Comparison of ENCODE assay signal across 8 mouse cellular contexts in genomic region chr10:80963031-80963975, GRCm38 (mm10). TPM values are rescaled to one million over a fixed set of nuclear protein-coding genes. Genes with fewer than 3 reads are reported as not detected.
DNase-seq lines count a peak whose midpoint lies in the region; ATAC-seq and TF ChIP-seq lines count a peak whose summit lies in the region.

No protein-coding gene starts in this region.

- H3K4me2 ChIP-seq in intestine, postnatal 0 days (replicated peaks; ENCODE audit: low read depth): no peak overlapping the region
- H3K4me2 ChIP-seq in lung, postnatal 0 days (replicated peaks; ENCODE audit: low read depth, low read length): no peak overlapping the region

- H3K27me3 ChIP-seq in intestine, postnatal 0 days (replicated peaks; ENCODE audit: control insufficient read depth, insufficient read depth, low read length): no peaks in the 10 kb centered on the region
- H3K27me3 ChIP-seq in lung, postnatal 0 days (replicated peaks; ENCODE audit: insufficient read depth, low read length): no peaks in the 10 kb centered on the region

- no peak overlapping the region for H3K4me3 ChIP-seq in intestine, postnatal 0 days (ENCODE audit: low read depth, low read length)
- H3K4me3 ChIP-seq in lung, postnatal 0 days (ENCODE audit: low read depth, low read length): no peak overlapping the region

- WGBS in intestine, postnatal 0 days: 55% methylated on average over 12 of the region's 12 CpGs
- 16% methylated on average over 12 of the region's 12 CpGs for WGBS in lung, postnatal 0 days

- DNase-seq in kidney, adult 18-20 months: peak; percentile 64
- DNase-seq in kidney, adult 9 months: no peak
- peak; percentile 67 for DNase-seq in adrenal gland, postnatal 25 days
- peak; percentile 94 for DNase-seq in lung, postnatal 0 days (ENCODE audit: low spot score)
- DNase-seq in urinary bladder, postnatal 4 days (ENCODE audit: low spot score in 2 of 2): no peak
- no peak for DNase-seq in gastrocnemius, postnatal 10 days

- no peak overlapping the region for H3K27ac ChIP-seq in intestine, postnatal 0 days (ENCODE audit: low read depth, low read length)
- peak overlapping the region; percentile 96 for H3K27ac ChIP-seq in lung, postnatal 0 days (ENCODE audit: low read length)

- no peaks in the 10 kb centered on the region for H3K36me3 ChIP-seq in intestine, postnatal 0 days (ENCODE audit: control insufficient read depth, insufficient read depth)
- no peaks in the 10 kb centered on the region for H3K36me3 ChIP-seq in lung, postnatal 0 days (ENCODE audit: insufficient read depth, low read length)

- 0 out of 2 replicates have a peak, but pooled peaks have one; percentile 6 for TF ChIP-seq CTCF in intestine, postnatal 0 days (IDR thresholded peaks at IDR 0.05; ENCODE audit: low read depth)
- 0 out of 2 replicates have a peak, but pooled peaks have one; percentile 11 for TF ChIP-seq CTCF in lung, postnatal 0 days (IDR thresholded peaks at IDR 0.05)

- no peak overlapping the region for H3K9ac ChIP-seq in intestine, postnatal 0 days (ENCODE audit: low read depth, low read length)
- H3K9ac ChIP-seq in lung, postnatal 0 days (replicated peaks; ENCODE audit: low read depth): no peak overlapping the region

- TF ChIP-seq EP300 in lung, postnatal 0 days (IDR thresholded peaks at IDR 0.05): peak; percentile 79

- H3K9me3 ChIP-seq in intestine, postnatal 0 days (ENCODE audit: control insufficient read depth): no peaks in the 10 kb centered on the region
- no peaks in the 10 kb centered on the region for H3K9me3 ChIP-seq in lung, postnatal 0 days (ENCODE audit: low read length)

- ATAC-seq in intestine, postnatal 0 days: no peak
- peak; percentile 65 for ATAC-seq in lung, postnatal 0 days
- no peak for ATAC-seq in megakaryocyte, adult 5-6 weeks (ENCODE audit: poor library complexity, severe bottlenecking)

- 0 out of 2 replicates have a peak, but pooled peaks cover 3% of the 10 kb centered on the region for H3K4me1 ChIP-seq in intestine, postnatal 0 days (replicated peaks; ENCODE audit: control insufficient read depth, insufficient read depth, low read length)
- peaks cover 41% of the 10 kb centered on the region for H3K4me1 ChIP-seq in lung, postnatal 0 days (ENCODE audit: insufficient read depth, low read depth, low read length)

RNA-seq across cellular contexts. Expression of gene Gadd45b, which starts 33.4 kb away (rescaled TPM):
- total RNA-seq in adrenal gland, postnatal 25 days (2021): 15.3 and 15.4 TPM in 2 replicates
- 19.9 and 20.1 TPM in 2 replicates for polyA plus RNA-seq in intestine, postnatal 0 days (2015; fragmentation: Nextera tagmentation; extraction: Ambion mirVana)
- 131 and 145 TPM in 2 replicates for polyA plus RNA-seq in lung, postnatal 0 days (2015; fragmentation: Nextera tagmentation; extraction: Ambion mirVana)
- total RNA-seq in megakaryocyte, adult 5-6 weeks (2015): 11.0 and 12.9 TPM in 2 replicates
- 9.4 and 20.3 TPM in 2 replicates for total RNA-seq in megakaryocyte, adult 5-6 weeks (2017)
- 10 to 100 TPM in 1 of 2 experiments, 1 to 10 TPM in 1; 9.0 to 15.9 TPM for total RNA-seq in gastrocnemius, postnatal 10 days (2021)

RNA-seq across cellular contexts. Expression of gene Lmnb2, which starts 45.3 kb away (rescaled TPM):
- 14.4 and 15.2 TPM in 2 replicates for total RNA-seq in adrenal gland, postnatal 25 days (2021)
- 12.5 and 12.9 TPM in 2 replicates for polyA plus RNA-seq in intestine, postnatal 0 days (2015; fragmentation: Nextera tagmentation; extraction: Ambion mirVana)
- 6.9 and 7.3 TPM in 2 replicates for polyA plus RNA-seq in lung, postnatal 0 days (2015; fragmentation: Nextera tagmentation; extraction: Ambion mirVana)
- 7.7 and 9.5 TPM in 2 replicates for total RNA-seq in megakaryocyte, adult 5-6 weeks (2015)
- 35.2 and 35.8 TPM in 2 replicates for total RNA-seq in megakaryocyte, adult 5-6 weeks (2017)
- total RNA-seq in gastrocnemius, postnatal 10 days (2021): 10 to 100 TPM; 24.0 to 28.1 TPM

RNA-seq across cellular contexts. Expression of gene Gng7, which starts 51.4 kb away (rescaled TPM):
- total RNA-seq in adrenal gland, postnatal 25 days (2021): 4.5 and 7.8 TPM in 2 replicates
- polyA plus RNA-seq in intestine, postnatal 0 days (2015; fragmentation: Nextera tagmentation; extraction: Ambion mirVana): 0.81 and 1.2 TPM in 2 replicates
- polyA plus RNA-seq in lung, postnatal 0 days (2015; fragmentation: Nextera tagmentation; extraction: Ambion mirVana): 1.0 and 1.4 TPM in 2 replicates
- 0.11 TPM in 1 of 2 replicates, not detected in the other for total RNA-seq in megakaryocyte, adult 5-6 weeks (2015)
- total RNA-seq in megakaryocyte, adult 5-6 weeks (2017): 0.26 TPM in 1 of 2 replicates, not detected in the other
- 1 to 10 TPM; 1.7 to 2.0 TPM for total RNA-seq in gastrocnemius, postnatal 10 days (2021)

Comparison
In these comparisons a context has a peak if more than half of its experiments do, and no peak if none do; other contexts are left out.
1. DNase-seq: peak in kidney, adult 18-20 months (single experiment), adrenal gland, postnatal 25 days (single experiment) and lung, postnatal 0 days (single experiment); none in kidney, adult 9 months (single experiment), urinary bladder, postnatal 4 days (0 of 2) and gastrocnemius, postnatal 10 days (single experiment).